Mouse (Mus musculus): ENCODE data around the gene Fyb2. TPM values are rescaled to one million over a fixed set of nuclear protein-coding genes. Genes with fewer than 3 reads are reported as not detected.

Gene Fyb2
- total RNA-seq, 1 experiment, result 0.09 TPM

DNA sequence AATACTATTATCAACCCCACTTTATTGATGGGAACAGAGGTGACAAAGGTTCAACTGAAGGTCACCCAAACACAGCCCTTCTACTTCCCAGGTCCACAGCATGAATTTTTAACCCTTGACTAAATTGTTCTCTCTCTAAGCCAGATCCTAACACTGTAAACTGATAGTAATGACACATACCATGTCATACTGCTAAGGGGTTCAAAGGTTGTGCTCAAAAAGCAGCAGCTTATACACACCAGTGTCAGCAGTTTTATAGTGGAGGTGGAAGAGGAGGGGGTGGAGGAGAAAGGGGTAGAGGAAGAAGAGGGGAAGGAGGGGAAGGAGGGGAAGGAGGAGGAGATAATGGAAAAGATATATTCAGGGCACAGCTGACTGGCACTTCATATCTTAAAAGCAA, 20.4 kb downstream of the Fyb2 start:
- Histone ChIP-seq H3K9ac (ENCODE audit: insufficient read depth, low read depth, low read length, poor library complexity, severe bottlenecking) (no peak overlapping the region), H3K36me3 (ENCODE audit: control insufficient read depth, insufficient read depth, low read length, poor library complexity, severe bottlenecking) (no peaks in the 10 kb centered on the region), H3K27ac (ENCODE audit: insufficient read depth, low read depth, low read length, poor library complexity, severe bottlenecking) (no peak overlapping the region), H3K4me1 (ENCODE audit: control insufficient read depth in 2 of 2, insufficient read depth in 2 of 2, low read length in 2 of 2, poor library complexity in 1 of 2) (peaks cover 0 to 8% of the 10 kb centered on the region in 2 experiments; a peak in 2 of 4 replicates), H3K9me3 (ENCODE audit: control insufficient read depth, insufficient read depth, low read depth, low read length) (no peaks in the 10 kb centered on the region), H3K4me3 (ENCODE audit: insufficient read depth in 1 of 2, low read depth in 1 of 2, low read length in 2 of 2, poor library complexity in 1 of 2, severe bottlenecking in 1 of 2) (no peak overlapping the region)
- no peak for TF ChIP-seq ZNF384 (IDR thresholded peaks at IDR 0.05; ENCODE audit: low read depth, low read length)
- in situ Hi-C loops (cut with MboI; ENCODE audit: low sequenced_read_pairs in 2 of 2, unreplicated experiment in 2 of 2), result no loop called here
- DNase-seq (ENCODE audit: low read depth, low spot score), result no peak

DNA sequence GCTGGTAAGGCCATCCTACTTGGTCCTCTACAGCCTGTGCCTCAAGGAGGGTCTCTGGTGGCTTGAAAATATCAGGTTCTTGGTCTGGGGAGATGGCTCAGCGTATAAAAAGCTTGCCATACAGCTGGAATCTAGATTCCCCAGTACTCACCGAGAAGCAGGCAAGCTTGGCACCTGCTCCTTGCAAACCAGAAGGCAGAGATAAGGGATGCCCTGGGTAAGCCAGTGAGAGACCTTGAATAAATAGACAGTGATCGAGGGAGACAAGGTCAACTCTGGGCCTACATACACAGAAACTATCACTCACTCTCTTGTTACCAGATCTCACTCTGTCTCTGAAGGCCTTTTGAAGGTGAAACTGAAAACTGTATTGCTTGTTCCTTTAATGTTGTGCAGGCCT, 21.7 kb downstream of the Fyb2 start:
- in situ Hi-C loops (cut with MboI; ENCODE audit: low sequenced_read_pairs in 2 of 2, unreplicated experiment in 2 of 2), result no loop called here
- Histone ChIP-seq H3K9ac (ENCODE audit: insufficient read depth, low read depth, low read length, poor library complexity, severe bottlenecking) (no peak overlapping the region), H3K4me3 (ENCODE audit: insufficient read depth in 1 of 2, low read depth in 1 of 2, low read length in 2 of 2, poor library complexity in 1 of 2, severe bottlenecking in 1 of 2) (no peak overlapping the region), H3K4me1 (ENCODE audit: control insufficient read depth in 2 of 2, insufficient read depth in 2 of 2, low read length in 2 of 2, poor library complexity in 1 of 2) (peaks cover 0 to 8% of the 10 kb centered on the region in 2 experiments; a peak in 2 of 4 replicates), H3K9me3 (ENCODE audit: control insufficient read depth, insufficient read depth, low read depth, low read length) (no peaks in the 10 kb centered on the region), H3K36me3 (ENCODE audit: control insufficient read depth, insufficient read depth, low read length, poor library complexity, severe bottlenecking) (no peaks in the 10 kb centered on the region), H3K27ac (ENCODE audit: insufficient read depth, low read depth, low read length, poor library complexity, severe bottlenecking) (no peak overlapping the region)
- TF ChIP-seq ZNF384 (IDR thresholded peaks at IDR 0.05; ENCODE audit: low read depth, low read length), result no peak
- TF ChIP-seq ZC3H11A (IDR thresholded peaks at IDR 0.05; ENCODE audit: borderline replicate concordance, low read depth, low read length), result no peak
- TF ChIP-seq CHD2 (IDR thresholded peaks at IDR 0.05; ENCODE audit: low read depth, low read length), result no peak
- TF ChIP-seq MAFK (IDR thresholded peaks at IDR 0.05; ENCODE audit: insufficient read depth, low read depth, low read length), result no peak
- no peak for TF ChIP-seq HCFC1 (IDR thresholded peaks at IDR 0.05; ENCODE audit: borderline replicate concordance, insufficient read depth, low read length)
- DNase-seq (ENCODE audit: low read depth, low spot score), result no peak

DNA sequence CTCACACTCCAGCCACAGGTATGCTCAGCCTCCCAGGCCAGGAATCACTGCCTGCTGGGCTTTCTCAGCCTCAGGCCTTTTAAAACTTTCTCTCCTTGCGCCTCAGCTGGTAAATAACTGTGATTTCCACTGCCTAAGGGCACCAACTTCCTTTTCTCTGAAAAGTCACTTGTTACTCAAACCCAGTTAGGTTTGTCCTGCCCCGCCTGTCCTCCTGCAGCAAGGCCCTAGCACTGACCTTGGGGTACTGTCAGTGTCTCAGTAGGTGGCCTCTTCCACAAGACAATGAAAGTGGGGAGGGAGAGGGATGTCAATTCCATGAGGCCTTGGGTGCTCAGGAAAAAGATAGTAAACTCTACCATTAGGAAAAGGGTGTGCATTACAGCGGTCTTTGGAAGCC, 22.2 kb downstream of the Fyb2 start:
- Histone ChIP-seq H3K27ac (ENCODE audit: insufficient read depth, low read depth, low read length, poor library complexity, severe bottlenecking) (no peak overlapping the region), H3K9ac (ENCODE audit: insufficient read depth, low read depth, low read length, poor library complexity, severe bottlenecking) (no peak overlapping the region), H3K36me3 (ENCODE audit: control insufficient read depth, insufficient read depth, low read length, poor library complexity, severe bottlenecking) (no peaks in the 10 kb centered on the region), H3K4me1 (ENCODE audit: control insufficient read depth in 2 of 2, insufficient read depth in 2 of 2, low read length in 2 of 2, poor library complexity in 1 of 2) (peaks cover 0 to 8% of the 10 kb centered on the region in 2 experiments; a peak in 2 of 4 replicates), H3K9me3 (ENCODE audit: control insufficient read depth, insufficient read depth, low read depth, low read length) (no peaks in the 10 kb centered on the region), H3K4me3 (ENCODE audit: insufficient read depth in 1 of 2, low read depth in 1 of 2, low read length in 2 of 2, poor library complexity in 1 of 2, severe bottlenecking in 1 of 2) (no peak overlapping the region)
- in situ Hi-C loops (cut with MboI; ENCODE audit: low sequenced_read_pairs in 2 of 2, unreplicated experiment in 2 of 2), result no loop called here
- peak; percentile 49 for DNase-seq (ENCODE audit: low read depth, low spot score)
- TF ChIP-seq CHD2 (IDR thresholded peaks at IDR 0.05; ENCODE audit: low read depth, low read length) (no peak), ZC3H11A (IDR thresholded peaks at IDR 0.05; ENCODE audit: borderline replicate concordance, low read depth, low read length) (no peak), MAFK (IDR thresholded peaks at IDR 0.05; ENCODE audit: insufficient read depth, low read depth, low read length) (no peak), HCFC1 (IDR thresholded peaks at IDR 0.05; ENCODE audit: borderline replicate concordance, insufficient read depth, low read length) (no peak), ZNF384 (IDR thresholded peaks at IDR 0.05; ENCODE audit: low read depth, low read length) (no peak)

DNA sequence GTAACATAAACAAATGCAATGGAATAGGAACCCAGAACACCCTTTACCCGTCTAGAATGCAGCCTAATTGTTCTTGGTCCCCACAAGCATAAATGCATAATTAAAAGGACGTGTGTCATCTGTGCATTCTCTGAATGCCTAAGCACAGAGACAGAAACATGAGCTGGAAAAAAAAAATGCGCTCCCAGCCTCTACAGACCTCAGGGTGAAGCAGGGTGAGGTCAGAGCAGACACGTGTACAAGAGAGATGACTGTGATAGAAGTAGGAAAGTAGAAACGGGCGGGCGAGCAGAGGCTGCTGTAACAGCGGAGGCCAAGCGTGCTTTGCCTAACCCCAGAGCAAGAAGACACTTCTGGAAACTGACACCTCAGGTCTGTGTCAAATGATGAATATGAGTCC, 22.8 kb downstream of the Fyb2 start:
- in situ Hi-C loops (cut with MboI; ENCODE audit: low sequenced_read_pairs in 2 of 2, unreplicated experiment in 2 of 2), result no loop called here
- Histone ChIP-seq H3K27ac (ENCODE audit: insufficient read depth, low read depth, low read length, poor library complexity, severe bottlenecking) (no peak overlapping the region), H3K9me3 (ENCODE audit: control insufficient read depth, insufficient read depth, low read depth, low read length) (no peaks in the 10 kb centered on the region), H3K4me3 (ENCODE audit: insufficient read depth in 1 of 2, low read depth in 1 of 2, low read length in 2 of 2, poor library complexity in 1 of 2, severe bottlenecking in 1 of 2) (no peak overlapping the region), H3K4me1 (ENCODE audit: control insufficient read depth in 2 of 2, insufficient read depth in 2 of 2, low read length in 2 of 2, poor library complexity in 1 of 2) (peaks cover 0 to 8% of the 10 kb centered on the region in 2 experiments; a peak in 2 of 4 replicates), H3K36me3 (ENCODE audit: control insufficient read depth, insufficient read depth, low read length, poor library complexity, severe bottlenecking) (no peaks in the 10 kb centered on the region), H3K9ac (ENCODE audit: insufficient read depth, low read depth, low read length, poor library complexity, severe bottlenecking) (no peak overlapping the region)
- no peak for DNase-seq (ENCODE audit: low read depth, low spot score)
- TF ChIP-seq CHD2 (IDR thresholded peaks at IDR 0.05; ENCODE audit: low read depth, low read length) (no peak), MAFK (IDR thresholded peaks at IDR 0.05; ENCODE audit: insufficient read depth, low read depth, low read length) (no peak), HCFC1 (IDR thresholded peaks at IDR 0.05; ENCODE audit: borderline replicate concordance, insufficient read depth, low read length) (no peak), ZNF384 (IDR thresholded peaks at IDR 0.05; ENCODE audit: low read depth, low read length) (no peak), ZC3H11A (IDR thresholded peaks at IDR 0.05; ENCODE audit: borderline replicate concordance, low read depth, low read length) (no peak)

DNA sequence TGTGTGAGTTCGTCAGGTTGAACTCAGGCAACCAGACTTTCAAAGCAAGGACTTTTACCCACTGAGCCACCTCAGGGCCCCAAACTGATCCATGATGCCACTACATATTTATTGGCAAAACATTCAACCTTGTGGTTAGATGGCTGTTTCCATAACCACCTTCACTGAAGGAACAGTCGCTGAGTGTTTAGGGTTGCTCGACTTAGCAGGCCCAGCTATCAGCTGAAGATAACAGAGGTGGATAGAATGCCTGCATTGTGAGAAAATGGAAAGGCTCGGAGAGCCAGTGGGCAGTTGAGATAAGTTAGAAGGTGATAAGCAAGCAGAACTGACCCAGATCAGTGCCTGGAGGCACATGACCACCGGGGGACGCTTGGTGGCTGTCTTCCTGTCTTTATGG, 26.3 kb downstream of the Fyb2 start:
- H3K36me3 ChIP-seq (ENCODE audit: control insufficient read depth, insufficient read depth, low read length, poor library complexity, severe bottlenecking), result no peaks in the 10 kb centered on the region
- peaks cover 0 to 8% of the 10 kb centered on the region in 2 experiments; a peak in 2 of 4 replicates for H3K4me1 ChIP-seq (ENCODE audit: control insufficient read depth in 2 of 2, insufficient read depth in 2 of 2, low read length in 2 of 2, poor library complexity in 1 of 2)
- no peak for DNase-seq (ENCODE audit: low read depth, low spot score)
- H3K9ac ChIP-seq (ENCODE audit: insufficient read depth, low read depth, low read length, poor library complexity, severe bottlenecking), result no peak overlapping the region
- TF ChIP-seq ZNF384 (IDR thresholded peaks at IDR 0.05; ENCODE audit: low read depth, low read length) (no peak), HCFC1 (IDR thresholded peaks at IDR 0.05; ENCODE audit: borderline replicate concordance, insufficient read depth, low read length) (no peak), ZC3H11A (IDR thresholded peaks at IDR 0.05; ENCODE audit: borderline replicate concordance, low read depth, low read length) (no peak)
- in situ Hi-C loops (cut with MboI; ENCODE audit: low sequenced_read_pairs in 2 of 2, unreplicated experiment in 2 of 2), result no loop called here
- no peaks in the 10 kb centered on the region for H3K9me3 ChIP-seq (ENCODE audit: control insufficient read depth, insufficient read depth, low read depth, low read length)
- H3K27ac ChIP-seq (ENCODE audit: insufficient read depth, low read depth, low read length, poor library complexity, severe bottlenecking), result no peak overlapping the region
- H3K4me3 ChIP-seq (ENCODE audit: insufficient read depth in 1 of 2, low read depth in 1 of 2, low read length in 2 of 2, poor library complexity in 1 of 2, severe bottlenecking in 1 of 2), result no peak overlapping the region
